Mouse (Mus musculus) MN1 (cell line): Measurements from ENCODE around the gene Alyref2.
"Not testable (repeated sequence)": the region's sequence is repeated elsewhere in the genome, so short reads cannot be mapped to it uniquely, and the experiment has no call there.

ENCODE experiments used
- DNase-seq: peaks from one replicate; pipeline ENCODE4 v3.0.0-alpha.2; 2016; ENCODE audit warnings: low spot score

The Alyref2 gene

GRCm38 (mm10) chr1:171503250-171503591, at the start of gene Alyref2:
TSS of gene Alyref2 (plus strand) at chr1:171503478.
- DNase-seq: peak; percentile 98

DNA sequence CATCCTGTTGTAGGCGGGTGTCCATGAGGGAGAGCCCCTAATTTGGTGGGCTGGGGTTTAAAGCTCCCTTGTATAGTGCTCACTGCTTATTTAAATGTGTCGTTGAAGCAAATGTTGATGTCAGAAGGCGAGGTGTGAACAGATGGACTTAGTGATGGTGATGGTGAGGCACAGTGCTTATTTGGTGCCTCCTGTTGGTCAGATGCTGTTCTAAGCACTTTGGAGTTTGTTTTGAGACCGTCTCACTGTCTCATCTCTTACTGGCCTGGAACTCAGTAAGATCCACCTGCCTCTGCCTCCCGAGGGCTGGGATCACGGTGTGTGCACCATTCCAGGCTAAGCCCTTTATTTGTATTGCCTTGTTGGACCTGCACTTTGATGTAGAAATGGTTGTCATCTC, 48.4 kb upstream of the Alyref2 start:
- no peak for DNase-seq

GRCm38 (mm10) chr1:171457568-171457967, 45.7 kb upstream of the Alyref2 start:
- no peak for DNase-seq

GRCm38 (mm10) chr1:171459791-171460190, 43.5 kb upstream of the Alyref2 start:
- no peak for DNase-seq

- no peak for DNase-seq
Observed at GRCm38 (mm10) chr1:171460551-171461503, 42.5 kb upstream of the Alyref2 start.

- no peak for DNase-seq
Observed at GRCm38 (mm10) chr1:171463133-171463532, 40.1 kb upstream of the Alyref2 start.

DNA sequence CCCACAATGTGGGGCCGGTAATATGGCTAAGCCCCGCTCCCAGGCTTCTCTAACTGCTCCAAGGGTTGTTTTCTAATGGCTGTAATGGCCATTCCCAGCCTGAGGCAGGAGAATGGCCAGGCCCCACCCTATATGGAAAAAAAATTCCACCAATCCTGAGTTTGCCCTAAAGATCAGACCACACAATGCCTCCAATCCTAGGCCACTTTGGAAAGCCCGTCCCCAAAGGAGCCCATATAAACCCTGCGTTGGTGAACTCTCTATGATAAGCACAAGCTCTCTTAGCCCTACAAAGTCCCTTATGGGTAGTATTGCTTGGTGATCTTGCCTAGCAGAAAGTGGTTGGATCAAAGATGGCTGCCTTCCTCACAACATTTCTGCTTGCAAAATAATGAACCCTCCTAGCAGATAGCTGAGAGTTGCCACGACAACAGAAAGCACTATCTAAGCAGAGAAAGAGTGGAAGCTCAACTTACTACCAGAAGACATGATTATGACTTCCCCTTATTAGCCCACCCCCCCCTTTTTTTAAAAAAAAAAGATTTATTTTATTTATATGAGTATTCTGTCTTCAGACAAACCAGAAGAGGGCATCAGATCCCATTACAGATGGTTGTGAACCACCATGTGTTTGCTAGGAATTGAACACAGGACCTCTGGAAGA, 37.4 kb upstream of the Alyref2 start:
- no peak for DNase-seq

DNA sequence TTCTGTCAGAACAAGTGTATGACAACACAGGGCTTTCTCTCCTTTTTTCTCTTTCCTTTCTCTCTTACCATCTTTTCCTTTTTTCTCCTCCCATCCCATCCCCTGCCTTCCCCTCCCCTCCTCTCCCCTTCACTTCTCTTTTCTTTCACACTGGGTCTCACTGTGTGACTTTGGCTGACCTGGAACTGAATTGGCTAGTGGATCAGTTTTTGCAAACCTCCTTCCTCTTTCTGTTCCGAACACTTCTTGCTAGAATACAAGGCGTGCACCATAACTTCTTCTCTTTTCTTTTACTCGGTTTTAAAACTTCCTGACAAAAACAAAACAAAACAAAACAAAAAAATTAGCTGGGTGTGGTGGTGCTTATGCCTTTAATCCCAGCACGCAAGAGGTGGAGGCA, 36.7 kb upstream of the Alyref2 start:
- DNase-seq: no peak

GRCm38 (mm10) chr1:171469678-171470077, 33.6 kb upstream of the Alyref2 start:
- no peak for DNase-seq

DNA sequence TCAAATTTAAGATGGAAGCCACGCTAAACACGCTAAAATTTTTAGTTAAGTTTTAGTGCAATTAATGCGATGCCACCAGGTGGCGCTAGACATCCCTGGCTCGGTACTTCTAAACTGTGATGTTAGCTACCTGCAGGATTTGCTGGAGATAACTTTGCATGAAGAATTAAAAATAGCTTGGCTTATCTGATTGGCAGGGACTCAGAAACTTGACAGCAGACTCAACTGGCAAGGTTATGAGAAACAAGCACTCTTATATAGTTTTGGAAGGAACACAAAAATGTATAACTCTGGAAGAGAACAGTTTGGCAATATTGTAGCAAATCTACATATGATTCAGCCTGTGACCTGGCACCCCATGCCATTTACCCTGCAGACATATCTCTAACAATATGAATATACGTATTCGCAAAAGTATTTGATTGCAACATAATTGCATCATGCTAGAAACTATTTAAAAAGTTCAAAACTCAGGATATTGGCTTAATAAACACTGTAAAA, 32.9 kb upstream of the Alyref2 start:
- DNase-seq: peak; percentile 36

GRCm38 (mm10) chr1:171470896-171471295, 32.4 kb upstream of the Alyref2 start:
- DNase-seq: no peak

GRCm38 (mm10) chr1:171471452-171471851, 31.8 kb upstream of the Alyref2 start:
- no peak for DNase-seq

DNA sequence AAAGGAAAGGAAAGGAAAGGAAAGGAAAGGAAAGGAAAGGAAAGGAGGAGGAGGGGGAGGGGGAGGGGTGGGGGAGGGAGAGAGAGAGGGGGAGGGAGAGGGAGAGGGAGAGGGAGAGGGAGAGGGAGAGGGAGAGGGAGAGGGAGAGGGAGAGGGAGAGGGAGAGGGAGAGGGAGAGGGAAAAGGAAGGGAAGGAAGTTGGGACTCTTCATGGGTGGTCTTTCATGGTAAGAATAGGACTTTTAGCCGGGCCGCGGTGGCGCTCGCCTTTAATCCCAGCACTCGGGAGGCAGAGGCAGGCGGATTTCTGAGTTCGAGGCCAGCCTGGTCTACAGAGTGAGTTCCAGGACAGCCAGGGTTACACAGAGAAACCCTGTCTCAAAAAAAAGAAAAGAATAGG, 31.3 kb upstream of the Alyref2 start:
- not testable (repeated sequence) for DNase-seq

GRCm38 (mm10) chr1:171473506-171473905, 29.8 kb upstream of the Alyref2 start:
- no peak for DNase-seq

- no peak for DNase-seq
Observed at GRCm38 (mm10) chr1:171473920-171474640, 29.2 kb upstream of the Alyref2 start.

GRCm38 (mm10) chr1:171477123-171477522, 26.2 kb upstream of the Alyref2 start:
- no peak for DNase-seq

DNA sequence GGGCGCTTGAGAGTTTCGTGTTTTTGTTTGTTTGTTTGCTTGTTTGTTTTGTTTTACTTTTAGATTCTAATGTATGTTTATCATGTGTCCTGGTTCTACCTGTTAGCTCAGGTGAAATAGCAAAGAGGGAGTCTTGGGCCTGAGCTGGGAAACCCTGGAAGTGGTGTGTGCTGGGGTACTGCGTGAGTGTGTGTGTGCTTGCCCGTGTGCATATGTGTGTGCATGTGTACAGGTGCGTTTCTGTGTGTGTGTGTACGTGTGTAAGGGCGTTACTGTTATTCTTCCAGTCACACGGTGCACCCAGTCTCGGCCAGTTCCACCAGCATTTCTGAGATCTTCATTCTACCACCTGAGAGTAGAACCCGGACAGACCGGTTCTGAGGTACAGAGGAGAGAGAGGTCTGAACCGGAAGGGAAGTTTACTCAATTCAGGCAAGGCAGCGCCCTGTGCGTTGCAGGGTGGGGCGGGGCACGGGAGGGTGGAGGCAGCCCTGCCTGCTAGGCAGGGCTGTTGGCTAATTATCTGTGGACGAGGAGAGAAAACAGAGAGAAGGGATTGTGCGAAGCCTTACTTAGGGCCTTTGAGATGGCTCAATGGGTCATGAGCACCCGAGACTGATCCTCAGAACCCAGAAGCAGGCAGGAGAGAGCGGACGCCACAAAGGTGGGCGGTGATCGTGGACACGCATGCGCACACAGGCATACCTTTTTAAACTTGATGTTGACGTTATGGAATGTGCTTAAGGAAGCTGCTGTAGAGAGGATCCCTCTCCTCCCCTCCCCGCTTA, 25.3 kb upstream of the Alyref2 start:
- no peak for DNase-seq

DNA sequence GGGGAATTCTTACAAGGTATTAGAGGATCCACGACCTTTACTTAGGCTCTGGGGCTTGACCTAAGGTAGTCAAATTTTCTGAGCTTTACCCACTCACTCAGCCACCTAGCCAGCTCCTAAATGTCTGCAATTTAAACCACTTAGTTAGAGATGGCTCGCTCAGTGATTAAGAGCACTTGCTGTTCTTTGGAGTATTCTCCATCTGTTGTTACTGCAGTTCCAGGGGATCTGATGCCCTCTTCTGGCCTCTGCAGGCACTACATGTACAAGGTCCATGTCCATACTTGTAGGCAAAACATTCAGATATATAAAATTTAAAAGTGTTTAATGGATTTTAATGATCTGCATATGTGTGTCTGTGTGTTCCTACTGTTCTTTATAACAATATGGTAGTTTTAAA, 24.3 kb upstream of the Alyref2 start:
- DNase-seq: peak; percentile 67

- peak; percentile 5 for DNase-seq
Observed at GRCm38 (mm10) chr1:171494241-171494640, 9.0 kb upstream of the Alyref2 start.

DNA sequence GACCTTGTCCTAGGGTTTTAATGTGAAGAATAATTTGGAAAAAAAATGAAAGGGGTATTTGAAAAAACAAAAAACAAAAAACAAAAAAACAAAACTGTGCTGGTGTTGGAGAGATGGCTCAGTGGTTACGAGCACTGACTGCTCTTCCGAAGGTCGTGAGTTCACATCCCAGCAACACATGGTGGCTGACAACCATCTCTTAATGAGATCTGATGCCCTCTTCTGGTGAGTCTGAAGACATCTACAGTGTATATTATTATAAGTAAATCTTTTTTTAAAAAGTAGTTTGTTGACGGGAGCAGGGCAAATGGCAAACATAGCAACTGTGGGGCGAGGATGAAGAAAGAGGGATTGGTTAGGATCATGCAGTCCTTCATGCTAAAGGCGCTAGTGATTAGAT, 7.9 kb upstream of the Alyref2 start:
- peak; percentile 4 for DNase-seq

DNA sequence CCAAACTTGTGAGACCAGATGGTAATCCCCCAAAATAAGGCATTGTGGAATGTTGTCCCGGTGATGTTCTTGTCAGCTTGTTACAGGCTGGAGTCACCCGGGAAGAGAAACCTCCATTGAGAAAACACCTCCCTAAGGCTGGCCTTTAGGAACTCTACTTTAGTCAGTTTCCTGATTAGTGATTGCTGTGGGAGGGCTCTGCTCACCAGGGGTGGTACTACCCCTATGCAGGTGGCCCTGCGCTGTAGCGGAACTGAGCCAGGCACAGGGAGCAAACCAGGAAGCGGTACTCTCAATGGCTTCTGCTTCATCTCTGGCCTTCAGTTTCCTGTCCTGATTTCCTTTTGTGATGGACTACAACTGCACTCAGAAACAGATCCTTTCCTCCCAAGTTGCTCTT, 3.4 kb upstream of the Alyref2 start:
- DNase-seq: peak; percentile 6
